Mouse (Mus musculus) left cerebral cortex, postnatal 14 days (tissue): ENCODE measurements around the gene Flt1. TPM values are rescaled to one million over a fixed set of nuclear protein-coding genes. Genes with fewer than 3 reads are reported as not detected.

Source experiments
- DNase-seq, 2 experiments: peaks; one replicate each; pipeline ENCODE4 v3.0.0; 2021 to 2022; ENCODE audit warnings: low spot score in 2 of 2, mixed read lengths in 1 of 2
- intact Hi-C: fragments of 180-260 bp; cut with DNase I; formaldehyde crosslinking; loops from one replicate; pipeline ENCODE4 v1.15.1; 2025
- total RNA-seq, 2 experiments: library from RNA; stranded (reverse); gene quantifications; 2 replicates each; pipeline ENCODE4 v1.2.3; 2021

Gene Flt1
- total RNA-seq, 2 experiments from 2014 or later: 28.9 to 35.8 TPM

- intact Hi-C loops: loop anchor here (10.0 kb wide), 1 partner anchor 452 kb away; no protein-coding TSS in a partner anchor
Measured at GRCm38 (mm10) chr5:147726701-147727393, 1.0 kb upstream of the Flt1 start.

DNA sequence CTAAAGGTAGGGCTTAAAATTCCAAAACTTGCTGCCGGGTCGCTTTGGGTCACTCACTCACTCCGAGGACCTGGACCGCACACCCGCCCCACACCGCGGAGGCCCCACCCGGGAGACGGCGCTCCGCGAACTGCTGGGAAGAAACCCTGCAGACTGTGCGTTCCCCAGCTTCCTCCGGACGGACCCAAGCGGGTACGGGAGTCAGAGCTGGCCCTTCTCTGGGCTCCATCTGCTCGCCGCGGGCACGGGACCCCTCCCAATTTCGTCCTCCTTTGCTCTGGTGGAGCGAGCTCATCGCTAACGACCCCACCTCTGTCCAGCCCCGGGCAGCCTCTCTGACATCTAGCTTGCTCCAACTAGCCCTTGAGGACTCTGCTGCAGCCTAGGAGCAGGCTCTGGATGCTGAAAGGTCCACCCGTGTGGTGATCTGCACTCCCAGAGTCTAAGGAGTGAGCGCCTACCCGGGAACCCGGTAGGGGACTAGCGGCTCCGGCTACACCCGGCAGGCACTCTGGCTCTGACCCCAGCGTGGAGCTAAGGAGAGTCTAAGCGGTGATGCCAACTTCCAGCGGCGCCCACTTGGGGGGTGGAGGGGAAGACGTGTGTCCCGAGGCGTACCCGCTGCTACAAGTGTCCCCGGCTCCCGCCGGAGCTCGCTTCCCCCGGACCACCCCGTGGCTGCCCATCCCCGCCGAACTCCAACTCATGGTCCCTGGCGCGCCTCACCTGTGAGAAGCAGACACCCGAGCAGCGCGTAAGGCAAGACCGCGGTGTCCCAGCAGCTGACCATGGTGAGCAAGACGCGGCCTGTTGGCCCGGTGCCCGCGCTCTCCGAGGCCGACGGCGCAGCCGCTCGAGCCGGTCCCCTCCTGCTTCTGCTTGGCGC is 623 bp downstream of the Flt1 start:
- DNase-seq: no peak
- intact Hi-C loops: loop anchor here (10.0 kb wide), 1 partner anchor 450 kb away; no protein-coding TSS in a partner anchor

More at GRCm38 (mm10) chr5:147726701-147727393, 1.0 kb upstream of the Flt1 start:
- no peak for DNase-seq

DNA sequence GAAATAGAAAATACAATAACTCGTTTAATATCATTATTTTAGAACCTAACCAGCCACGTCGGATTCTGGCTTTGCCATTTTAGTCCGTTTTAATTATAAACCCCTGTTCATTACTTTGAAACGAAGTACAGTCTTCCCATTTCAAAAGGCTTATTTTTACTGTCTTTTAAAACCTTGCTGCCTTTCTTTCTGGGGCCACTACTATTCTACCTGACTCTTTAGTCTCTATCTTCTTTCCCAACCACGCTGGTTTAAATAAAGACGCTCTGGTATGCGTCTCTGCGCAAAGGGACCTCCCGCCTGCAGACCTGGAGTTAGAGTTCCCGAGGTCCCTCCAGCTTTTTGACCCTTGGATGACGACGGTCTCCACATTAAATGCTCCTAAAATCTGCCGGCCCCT is 1.4 kb downstream of the Flt1 start:
- intact Hi-C loops: loop anchor here (10.0 kb wide), 1 partner anchor 450 kb away; no protein-coding TSS in a partner anchor
- no peak for DNase-seq

DNA sequence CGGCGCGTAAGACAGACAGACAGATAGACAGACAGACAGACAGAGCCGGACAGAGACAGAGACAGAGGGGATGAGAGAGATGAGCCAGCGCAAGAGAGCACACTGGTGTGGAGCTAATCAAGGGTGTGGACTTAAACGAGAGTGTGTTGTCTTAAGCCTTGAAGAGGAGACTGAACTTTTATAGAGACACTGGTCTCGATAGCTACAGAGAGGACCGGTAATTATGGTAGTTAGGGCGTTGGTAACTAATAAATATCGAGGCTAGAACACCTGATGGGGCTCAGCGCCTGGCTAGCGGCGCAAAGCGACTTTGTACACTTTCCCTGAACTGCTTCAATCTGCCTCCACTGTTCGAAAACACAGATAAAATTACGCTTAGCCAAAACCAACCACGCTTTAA is 2.0 kb downstream of the Flt1 start:
- no peak for DNase-seq
- intact Hi-C loops: loop anchor here (10.0 kb wide), 1 partner anchor 449 kb away; no protein-coding TSS in a partner anchor

DNA sequence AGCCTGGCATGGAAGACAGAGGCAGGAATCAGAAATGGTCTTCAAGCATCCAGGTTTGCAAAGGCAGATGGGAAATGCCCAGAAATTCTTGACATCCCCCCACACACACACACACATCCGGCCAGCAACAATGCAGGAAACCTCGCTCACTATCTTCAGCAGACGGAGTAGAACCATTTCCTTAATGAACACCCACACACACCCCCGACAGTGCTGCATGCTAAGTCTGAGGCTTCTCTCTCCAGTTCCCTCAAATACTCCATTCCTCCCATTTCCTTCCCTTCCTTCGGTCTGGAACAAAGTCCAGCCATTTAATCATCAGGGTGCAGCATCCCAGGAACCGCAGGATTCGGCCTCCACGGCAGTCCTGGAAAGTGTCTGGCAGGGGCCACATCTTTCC is 4.4 kb downstream of the Flt1 start:
- intact Hi-C loops: loop anchor here (10.0 kb wide), 1 partner anchor 447 kb away; no protein-coding TSS in a partner anchor
- DNase-seq: no peak

- intact Hi-C loops: loop anchor here (10.0 kb wide), 1 partner anchor 126 kb away; no protein-coding TSS in a partner anchor
- DNase-seq: no peak
Measured at GRCm38 (mm10) chr5:147718335-147718734, 7.5 kb downstream of the Flt1 start.

DNA sequence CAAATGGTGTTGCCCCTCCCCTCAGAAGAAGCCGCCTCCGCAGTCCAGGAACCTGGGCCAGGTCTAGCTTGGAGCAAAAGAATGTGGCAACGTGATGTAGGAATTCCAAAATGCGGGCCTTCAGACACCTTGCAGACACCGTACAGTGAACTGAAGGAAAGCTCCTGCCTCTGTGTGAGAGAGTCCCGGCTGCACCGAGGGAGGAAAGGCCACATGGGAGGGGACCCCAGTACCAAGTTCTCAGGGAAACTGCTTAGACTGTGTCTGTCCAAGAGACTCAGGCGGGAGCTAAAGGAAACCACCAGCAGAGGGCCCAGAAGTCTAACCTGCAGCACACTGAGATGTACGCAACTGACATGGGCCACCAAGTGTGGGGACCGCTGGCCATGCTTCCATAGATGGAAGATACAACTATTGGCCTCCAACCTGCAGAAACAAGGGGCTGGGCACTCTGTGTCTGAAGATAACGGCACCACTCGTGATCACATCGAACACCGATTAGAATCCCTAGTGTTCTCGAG is 9.1 kb downstream of the Flt1 start:
- intact Hi-C loops: loop anchor here (10.0 kb wide), 1 partner anchor 128 kb away; no protein-coding TSS in a partner anchor
- no peak for DNase-seq

GRCm38 (mm10) chr5:147716276-147716675 is 9.5 kb downstream of the Flt1 start:
- no peak for DNase-seq
- intact Hi-C loops: loop anchor here (10.0 kb wide), 1 partner anchor 129 kb away; no protein-coding TSS in a partner anchor

DNA sequence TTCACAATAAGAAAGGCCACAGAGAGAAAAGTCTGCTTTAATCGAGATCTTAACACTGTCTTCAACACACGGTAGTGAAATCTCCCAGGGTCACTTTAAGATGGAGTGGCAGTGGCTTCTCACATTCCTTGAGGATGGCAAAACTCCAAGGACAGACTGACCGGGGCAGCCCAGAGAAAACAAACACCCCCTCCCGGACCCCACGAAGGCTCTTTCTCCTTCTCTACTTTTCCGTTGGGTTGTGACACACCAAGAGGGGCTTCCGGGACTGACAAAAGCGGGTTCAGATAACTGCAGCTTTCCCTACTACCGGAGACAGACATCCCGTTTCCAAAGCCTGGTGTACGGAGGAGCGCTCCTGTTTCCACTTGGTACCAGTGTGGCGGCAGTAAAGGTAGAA is 10.4 kb downstream of the Flt1 start:
- intact Hi-C loops: loop anchor here (10.0 kb wide), 1 partner anchor 129 kb away; no protein-coding TSS in a partner anchor
- DNase-seq: no peak

GRCm38 (mm10) chr5:147708500-147708899 is 17.3 kb downstream of the Flt1 start:
- intact Hi-C loops: no loop called here
- no peak for DNase-seq

DNA sequence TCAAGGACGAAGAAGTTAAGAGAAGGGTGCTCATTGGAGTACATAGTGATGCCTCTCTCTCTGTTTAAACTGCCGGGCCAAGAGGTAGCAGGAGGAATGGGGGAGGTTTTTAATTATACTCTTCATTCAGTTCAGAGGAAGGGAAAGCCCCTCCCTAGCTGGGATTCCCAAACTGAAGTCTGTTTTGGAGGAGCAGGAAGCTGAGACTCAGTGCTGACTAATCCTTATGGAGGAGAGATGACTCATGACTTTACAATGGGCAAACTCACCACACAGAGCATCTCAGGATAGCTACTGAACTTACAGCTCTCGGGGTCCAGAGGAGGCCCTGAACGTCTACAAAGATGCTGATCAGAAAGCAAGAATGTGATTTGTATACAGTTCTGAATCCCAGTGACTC is 18.3 kb downstream of the Flt1 start:
- intact Hi-C loops: no loop called here
- DNase-seq: peak; percentile 32 to 40

- intact Hi-C loops: no loop called here
- DNase-seq: no peak
Measured at GRCm38 (mm10) chr5:147704890-147705289, 20.9 kb downstream of the Flt1 start.

GRCm38 (mm10) chr5:147702423-147702822 is 23.4 kb downstream of the Flt1 start:
- no peak for DNase-seq
- intact Hi-C loops: no loop called here

DNA sequence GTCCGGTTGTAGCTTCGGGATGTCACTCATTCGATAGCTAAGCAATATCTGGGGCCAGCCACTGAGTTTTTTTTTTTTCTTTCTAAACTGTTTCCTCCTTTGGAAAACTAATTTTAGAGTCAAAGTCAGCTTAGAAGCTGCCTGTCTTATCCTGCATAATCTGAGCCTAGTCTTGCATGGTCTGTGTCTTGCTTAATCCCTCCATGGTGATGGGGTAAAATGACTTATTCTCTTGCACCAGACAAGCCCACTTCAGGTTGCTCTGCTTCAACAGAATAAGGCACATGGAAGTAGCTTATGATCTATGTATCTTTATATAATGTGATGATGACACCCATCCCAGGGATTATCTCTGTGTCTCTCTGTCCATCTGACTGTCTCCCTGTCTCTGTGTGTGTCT is 24.8 kb downstream of the Flt1 start:
- DNase-seq: no peak
- intact Hi-C loops: no loop called here

DNA sequence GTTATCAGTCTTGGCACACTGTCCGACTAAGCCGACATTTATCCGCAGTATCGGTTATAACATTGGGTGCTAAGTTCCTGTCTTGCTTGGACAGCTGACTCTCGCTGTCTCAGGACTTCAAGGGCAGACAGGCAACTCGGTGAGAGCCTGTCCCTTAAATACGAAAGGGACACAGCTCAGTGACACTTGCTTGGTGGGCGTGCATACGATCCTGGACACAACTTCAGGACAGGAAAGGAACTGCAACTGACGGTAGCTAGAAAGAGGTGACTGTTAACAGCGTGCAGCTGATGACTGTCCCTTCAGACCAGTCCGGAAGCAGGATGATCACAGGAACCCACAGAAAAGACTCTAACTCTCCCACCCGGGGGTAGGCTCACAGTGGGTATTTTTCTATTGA is 27.8 kb downstream of the Flt1 start:
- intact Hi-C loops: no loop called here
- DNase-seq: no peak

DNA sequence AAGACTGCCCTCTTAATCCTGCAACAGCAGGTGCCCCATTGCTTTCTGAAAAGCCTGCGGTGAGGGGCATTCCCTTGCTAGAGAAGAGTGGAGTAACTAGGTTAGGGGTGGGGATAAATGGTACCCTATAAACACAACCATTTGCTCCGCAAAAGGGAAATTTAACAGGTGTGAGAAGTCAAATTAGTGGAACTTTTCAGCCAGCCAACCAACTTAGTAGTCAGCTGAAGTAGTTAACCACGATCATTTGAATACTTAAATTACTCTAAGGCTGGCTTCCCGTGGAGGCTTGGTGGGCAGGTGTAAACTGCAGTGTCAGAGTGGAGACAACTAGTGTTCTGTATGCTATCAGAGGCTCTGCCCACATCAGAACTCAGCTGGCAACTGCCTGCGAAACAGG is 28.6 kb downstream of the Flt1 start:
- intact Hi-C loops: no loop called here
- no peak for DNase-seq

DNA sequence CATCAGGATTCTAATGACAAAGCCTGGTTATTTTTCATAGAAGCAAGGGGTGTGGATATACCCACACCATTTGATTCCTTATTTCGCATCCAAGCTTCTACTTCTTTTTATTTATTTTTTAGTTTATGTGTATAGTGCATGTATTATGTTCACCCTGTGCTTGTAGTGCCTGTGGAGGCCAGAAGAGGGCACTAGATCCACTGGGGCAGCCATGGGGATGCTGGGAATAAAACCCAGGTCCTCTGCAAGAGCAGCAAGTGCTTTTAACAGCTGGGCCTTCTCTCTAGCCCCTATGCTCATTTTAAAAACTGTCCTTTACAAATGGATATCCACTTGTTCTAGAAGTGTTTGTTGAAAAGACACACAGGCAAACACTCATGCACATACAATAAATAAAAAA is 33.2 kb downstream of the Flt1 start:
- no peak for DNase-seq
- intact Hi-C loops: no loop called here

- no peak for DNase-seq
- intact Hi-C loops: no loop called here
Measured at GRCm38 (mm10) chr5:147683707-147684323, 42.0 kb downstream of the Flt1 start.

- intact Hi-C loops: no loop called here
- DNase-seq: no peak
Measured at GRCm38 (mm10) chr5:147681224-147681623, 44.6 kb downstream of the Flt1 start.

DNA sequence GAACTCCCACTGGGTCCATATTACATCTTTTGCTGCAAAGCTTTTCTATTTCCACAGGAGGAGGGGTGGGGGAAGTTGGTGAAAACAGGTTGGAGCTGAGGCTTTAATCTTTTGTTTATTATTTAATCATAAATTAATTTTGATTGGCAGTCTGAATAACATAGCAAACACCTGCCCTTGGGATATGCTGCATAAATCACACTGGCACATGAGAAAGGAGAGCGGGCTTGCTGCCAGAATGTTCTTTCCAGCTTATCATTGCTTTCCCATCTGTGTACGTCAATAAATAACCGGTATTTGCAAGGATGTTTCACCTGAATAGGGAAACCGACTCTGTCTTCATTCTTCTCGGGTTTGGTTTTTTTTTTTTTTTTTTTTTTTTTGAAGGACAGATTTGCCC is 45.1 kb downstream of the Flt1 start:
- no peak for DNase-seq
- intact Hi-C loops: no loop called here
